Mouse (Mus musculus) bone marrow macrophage, adult 2 months (primary cell): ENCODE data around the gene Scn4b.
A peak's percentile ranks its signal among the peaks of the same experiment; 100 is the strongest.

Experiments used
- CTCF ChIP-seq: IDR thresholded peaks from 2 replicates; pipeline ENCODE4 v1.5.1; 2012; ENCODE audit warnings: low read depth, mild to moderate bottlenecking, low read length, moderate library complexity
- POLR2A ChIP-seq: IDR thresholded peaks from 2 replicates; pipeline ENCODE4 v1.6.1; 2012; ENCODE audit warnings: mild to moderate bottlenecking, low read depth, low read length, borderline replicate concordance

DNA sequence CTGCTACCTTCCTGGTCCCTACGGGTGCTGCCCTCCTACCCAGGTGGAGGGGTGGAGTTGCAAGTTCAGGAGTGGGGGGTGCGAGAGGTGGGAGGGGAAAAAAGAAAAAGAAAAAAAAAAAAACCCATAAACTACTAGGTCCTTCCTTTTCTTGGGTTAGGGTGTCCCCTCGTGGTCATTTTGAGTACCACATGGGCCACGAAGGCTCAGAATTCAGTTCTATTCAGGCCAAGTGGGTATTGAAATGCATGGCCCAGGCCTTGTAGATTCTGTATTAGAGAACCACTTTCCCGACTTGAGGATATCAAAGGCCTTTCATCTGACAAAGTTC, 8.0 kb downstream of the Scn4b start:
- TF ChIP-seq CTCF (peak; percentile 88), POLR2A (no peak)
